8 mouse cellular contexts compared by ENCODE assay signal in the genomic region with DNA sequence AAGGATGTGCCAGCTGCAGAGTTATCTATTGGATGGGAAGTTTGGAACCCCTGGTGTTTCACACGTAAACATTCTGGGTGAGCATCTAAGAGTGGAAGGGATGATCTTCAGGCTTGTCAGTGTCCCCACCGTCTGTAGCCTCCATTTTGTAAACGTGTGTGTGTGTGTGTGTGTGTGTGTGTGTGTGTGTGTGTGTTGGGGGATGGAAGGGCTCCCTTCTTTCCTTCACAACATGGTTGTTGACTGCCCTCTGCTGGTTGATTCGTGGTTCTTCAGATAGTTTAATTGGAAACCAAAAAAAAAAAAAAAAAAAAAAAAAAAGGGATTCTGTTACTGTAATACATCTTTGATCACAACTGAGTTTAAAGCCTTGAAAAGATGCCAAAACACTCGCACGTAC. TPM values are rescaled to one million over a fixed set of nuclear protein-coding genes. Genes with fewer than 3 reads are reported as not detected.
A peak's percentile ranks its signal among the peaks of the same experiment; 100 is the strongest.
DNase-seq lines count a peak whose midpoint lies in the region; ATAC-seq lines count a peak whose summit lies in the region.

No protein-coding gene starts in this region.

- intact Hi-C loops in left cerebral cortex, postnatal 10 days (cut with DNase I) = loop anchor here (5.0 to 10.0 kb wide), 3 partner anchors 43 to 120 kb away; partner anchors contain the start of genes Ankrd52, Cs, Nabp2 and Rnf41

- H3K36me3 ChIP-seq in hindbrain, embryonic 15.5 days = no peaks in the 10 kb centered on the region

- peak overlapping the region; percentile 13; the same call in 1 of the 2 replicates for H3K4me3 ChIP-seq in hindbrain, embryonic 15.5 days

- WGBS in hindbrain, embryonic 15.5 days = 2% methylated on average over 6 of the region's 6 CpGs

- peaks cover 7% of the 10 kb centered on the region for H3K4me1 ChIP-seq in hindbrain, embryonic 15.5 days (replicated peaks)

- H3K27me3 ChIP-seq in hindbrain, embryonic 15.5 days = no peaks in the 10 kb centered on the region

- DNase-seq in adrenal gland, adult (ENCODE audit: inconsistent age in 2 of 2, low spot score in 1 of 2) = peak; percentile 61 to 88
- DNase-seq in adrenal gland, adult 8-10 months = no peak
- peak; percentile 90 to 94 for DNase-seq in cerebellum, postnatal 10 days
- DNase-seq in frontal cortex, postnatal 25 days (ENCODE audit: low spot score in 2 of 2) = peak; percentile 22 to 53
- DNase-seq in left cerebral cortex, postnatal 10 days (ENCODE audit: extremely low spot score in 1 of 2, low spot score in 2 of 2) = peak; percentile 70 to 79
- peak; percentile 58 to 70 for DNase-seq in right cerebral cortex, adult 2 months (ENCODE audit: low spot score in 2 of 2)

- no peak for ATAC-seq in hindbrain, embryonic 15.5 days (ENCODE audit: low FRiP score, low read depth)
- peak; percentile 60 for ATAC-seq in megakaryocyte progenitor cell, adult 5-6 weeks (replicated peaks; ENCODE audit: poor library complexity)

- H3K9me3 ChIP-seq in hindbrain, embryonic 15.5 days = no peaks in the 10 kb centered on the region

- no peak overlapping the region for H3K9ac ChIP-seq in hindbrain, embryonic 15.5 days

- peak overlapping the region; percentile 40 for H3K4me2 ChIP-seq in hindbrain, embryonic 15.5 days

- H3K27ac ChIP-seq in hindbrain, embryonic 15.5 days (replicated peaks) = 0 out of 2 replicates have a peak overlapping the region, but pooled peaks have one; percentile 44

RNA-seq across cellular contexts. Expression of gene Smarcc2, which starts 3.8 kb away (rescaled TPM):
- total RNA-seq in adrenal gland, adult 8-10 months (2022) = 100 to 1,000 TPM; 103 to 155 (median 127) TPM
- polyA plus RNA-seq in hindbrain, embryonic 15.5 days (2015; fragmentation: Nextera tagmentation; extraction: Ambion mirVana) = 167 and 177 TPM in 2 replicates
- 100 to 1,000 TPM; 204 to 226 TPM for total RNA-seq in left cerebral cortex, postnatal 10 days (2021)
- 70.4 and 74.5 TPM in 2 replicates for total RNA-seq in megakaryocyte progenitor cell, adult 5-6 weeks (2015)
- 52.8 and 66.9 TPM in 2 replicates for total RNA-seq in megakaryocyte progenitor cell, adult 5-6 weeks (2017)

RNA-seq across cellular contexts. Expression of gene Myl6, which starts 38.7 kb away (rescaled TPM):
- 100 to 1,000 TPM; 760 to 841 (median 820) TPM for total RNA-seq in adrenal gland, adult 8-10 months (2022)
- 944 and 959 TPM in 2 replicates for polyA plus RNA-seq in hindbrain, embryonic 15.5 days (2015; fragmentation: Nextera tagmentation; extraction: Ambion mirVana)
- total RNA-seq in left cerebral cortex, postnatal 10 days (2021) = 100 to 1,000 TPM; 602 to 610 TPM
- total RNA-seq in megakaryocyte progenitor cell, adult 5-6 weeks (2015) = 760 and 847 TPM in 2 replicates
- 1,168 and 1,230 TPM in 2 replicates for total RNA-seq in megakaryocyte progenitor cell, adult 5-6 weeks (2017)

RNA-seq across cellular contexts. Expression of gene Myl6b, which starts 43.2 kb away (rescaled TPM):
- total RNA-seq in adrenal gland, adult 8-10 months (2022) = 10 to 100 TPM in 2 of 4 experiments, 1 to 10 TPM in 2; 4.8 to 11.6 (median 7.9) TPM
- polyA plus RNA-seq in hindbrain, embryonic 15.5 days (2015; fragmentation: Nextera tagmentation; extraction: Ambion mirVana) = 5.7 and 6.5 TPM in 2 replicates
- total RNA-seq in left cerebral cortex, postnatal 10 days (2021) = 10 to 100 TPM; 30.9 to 34.1 TPM
- 7.6 and 7.8 TPM in 2 replicates for total RNA-seq in megakaryocyte progenitor cell, adult 5-6 weeks (2015)
- total RNA-seq in megakaryocyte progenitor cell, adult 5-6 weeks (2017) = 0.64 and 1.7 TPM in 2 replicates

RNA-seq across cellular contexts. Expression of gene Rnf41, which starts 43.8 kb away (rescaled TPM):
- 10 to 100 TPM; 39.1 to 55.4 (median 50.8) TPM for total RNA-seq in adrenal gland, adult 8-10 months (2022)
- 91.3 and 92.4 TPM in 2 replicates for polyA plus RNA-seq in hindbrain, embryonic 15.5 days (2015; fragmentation: Nextera tagmentation; extraction: Ambion mirVana)
- total RNA-seq in left cerebral cortex, postnatal 10 days (2021) = 10 to 100 TPM; 79.3 to 81.6 TPM
- total RNA-seq in megakaryocyte progenitor cell, adult 5-6 weeks (2015) = 15.7 and 20.9 TPM in 2 replicates
- 20.1 and 21.0 TPM in 2 replicates for total RNA-seq in megakaryocyte progenitor cell, adult 5-6 weeks (2017)

RNA-seq across cellular contexts. Expression of gene Nabp2, which starts 44.0 kb away (rescaled TPM):
- 10 to 100 TPM; 76.6 to 93.8 (median 86.8) TPM for total RNA-seq in adrenal gland, adult 8-10 months (2022)
- 137 and 141 TPM in 2 replicates for polyA plus RNA-seq in hindbrain, embryonic 15.5 days (2015; fragmentation: Nextera tagmentation; extraction: Ambion mirVana)
- 10 to 100 TPM; 88.5 to 93.8 TPM for total RNA-seq in left cerebral cortex, postnatal 10 days (2021)
- 79.4 and 105 TPM in 2 replicates for total RNA-seq in megakaryocyte progenitor cell, adult 5-6 weeks (2015)
- 68.8 and 72.2 TPM in 2 replicates for total RNA-seq in megakaryocyte progenitor cell, adult 5-6 weeks (2017)
